Mouse (Mus musculus): ENCODE data around the gene Pcare.

DNA sequence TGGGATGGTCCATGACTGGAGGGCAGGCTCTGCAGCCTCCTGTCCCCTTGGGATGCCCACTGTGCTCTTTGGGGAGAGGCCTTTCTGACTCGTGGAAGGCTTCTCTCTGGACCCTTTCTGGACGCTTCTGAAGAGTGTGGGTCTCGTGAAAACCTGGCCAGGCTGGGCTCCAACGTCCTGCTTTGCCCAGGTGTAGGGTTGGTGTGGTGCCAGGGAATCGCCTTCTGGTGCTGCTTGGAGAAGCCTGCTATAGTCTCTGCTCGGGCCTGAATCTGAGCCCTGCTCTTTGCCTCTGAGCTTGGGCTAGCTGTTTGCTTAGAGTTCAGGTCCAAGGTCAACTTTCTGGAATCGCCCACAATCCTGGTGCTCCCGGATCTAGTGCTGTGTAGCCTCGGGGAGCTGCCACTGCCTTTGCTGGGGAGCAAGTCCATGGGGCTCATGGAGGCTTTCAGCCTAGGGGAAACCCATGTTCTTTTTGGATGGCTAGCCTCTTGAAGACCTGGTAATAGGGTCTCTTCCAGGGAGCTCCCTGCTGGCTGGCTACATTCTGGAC lies 3.0 kb downstream of the Pcare start:
- TF ChIP-seq GATA1 (IDR thresholded peaks at IDR 0.05; ENCODE audit: low read length) (no peak), TAL1 (IDR thresholded peaks at IDR 0.05; ENCODE audit: low read length) (no peak)
